Comparison of ENCODE assay signal across 8 mouse cellular contexts in genomic region chr7:128417226-128417929, GRCm38 (mm10). TPM values are rescaled to one million over a fixed set of nuclear protein-coding genes. Genes with fewer than 3 reads are reported as not detected.
A peak's percentile ranks its signal among the peaks of the same experiment; 100 is the strongest.
DNase-seq lines count a peak whose midpoint lies in the region; ATAC-seq and TF ChIP-seq lines count a peak whose summit lies in the region.

No protein-coding gene starts in this region.

- H3K4me1 ChIP-seq in thymus, adult 2 months (replicated peaks; ENCODE audit: control insufficient read depth, insufficient read depth, low read length) = peaks cover 39% of the 10 kb centered on the region
- H3K4me1 ChIP-seq in hindbrain, embryonic 14.5 days (replicated peaks; ENCODE audit: control insufficient read depth, insufficient read depth, low read length) = 0 out of 2 replicates have a peak, but pooled peaks cover 5% of the 10 kb centered on the region

- DNase-seq in embryo, embryonic 10 days (ENCODE audit: low spot score) = peak; percentile 21
- no peak for DNase-seq in embryo, embryonic 11 days
- DNase-seq in thymus, adult 2 months = peak; percentile 32
- DNase-seq in thymus, postnatal 10 days (ENCODE audit: low spot score in 2 of 2) = no peak
- DNase-seq in hindbrain, embryonic 14.5 days (ENCODE audit: low spot score) = peak; percentile 27
- no peak for DNase-seq in urinary bladder, postnatal 4 days (ENCODE audit: low spot score in 2 of 2)
- no peak for DNase-seq in frontal cortex, adult 2 months (ENCODE audit: extremely low spot score in 1 of 2, low spot score in 1 of 2)

- H3K4me3 ChIP-seq in thymus, adult 2 months (ENCODE audit: control insufficient read depth, insufficient read depth, low read length) = peak overlapping the region; percentile 75
- H3K4me3 ChIP-seq in hindbrain, embryonic 14.5 days (replicated peaks; ENCODE audit: low read length) = peak overlapping the region; percentile 58

- no peaks in the 10 kb centered on the region for H3K36me3 ChIP-seq in thymus, adult 2 months (ENCODE audit: control insufficient read depth, insufficient read depth, low read length)
- no peaks in the 10 kb centered on the region for H3K36me3 ChIP-seq in hindbrain, embryonic 14.5 days (replicated peaks; ENCODE audit: control insufficient read depth, insufficient read depth)

- WGBS in thymus, adult 2 months = 1% methylated on average over 32 of the region's 32 CpGs
- 3% methylated on average over 32 of the region's 32 CpGs for WGBS in hindbrain, embryonic 14.5 days

- no peak for TF ChIP-seq CTCF in thymus, adult 2 months (IDR thresholded peaks at IDR 0.05; ENCODE audit: borderline replicate concordance, control insufficient read depth, extremely low read depth, insufficient read depth, low read length, poor library complexity)

- no peak overlapping the region for H3K27ac ChIP-seq in thymus, adult 2 months (ENCODE audit: control insufficient read depth, insufficient read depth, low read length)
- no peak overlapping the region for H3K27ac ChIP-seq in hindbrain, embryonic 14.5 days

- no peak for TF ChIP-seq POLR2A in thymus, adult 2 months (IDR thresholded peaks at IDR 0.05; ENCODE audit: control insufficient read depth, extremely low read depth, insufficient read depth, low read length, poor library complexity)

- H3K4me2 ChIP-seq in hindbrain, embryonic 14.5 days (replicated peaks) = peak overlapping the region; percentile 96

- 0 out of 2 replicates have a peak, but pooled peaks have one; percentile 6 for ATAC-seq in hindbrain, embryonic 14.5 days (ENCODE audit: low FRiP score)
- peak; percentile 43 for ATAC-seq in megakaryocyte, adult 5-6 weeks (ENCODE audit: poor library complexity, severe bottlenecking)

- no peaks in the 10 kb centered on the region for H3K27me3 ChIP-seq in thymus, adult 2 months (ENCODE audit: control insufficient read depth, insufficient read depth, low read length)
- H3K27me3 ChIP-seq in hindbrain, embryonic 14.5 days (ENCODE audit: control insufficient read depth, insufficient read depth, low read length) = peaks cover 46% of the 10 kb centered on the region

- H3K9me3 ChIP-seq in hindbrain, embryonic 14.5 days (ENCODE audit: control insufficient read depth, low read length) = no peaks in the 10 kb centered on the region

- H3K9ac ChIP-seq in hindbrain, embryonic 14.5 days = peak overlapping the region; percentile 67

RNA-seq across cellular contexts. Expression of gene Rgs10, which starts 1.2 kb away (rescaled TPM):
- 62.5 and 71.8 TPM in 2 replicates for polyA plus RNA-seq in thymus, adult 2 months (2012; rRNA removed)
- 56.7 and 56.9 TPM in 2 replicates for polyA plus RNA-seq in hindbrain, embryonic 14.5 days (2014; fragmentation: Nextera tagmentation; extraction: Ambion mirVana)
- 155 and 159 TPM in 2 replicates for total RNA-seq in megakaryocyte, adult 5-6 weeks (2015)
- total RNA-seq in megakaryocyte, adult 5-6 weeks (2017) = 158 and 165 TPM in 2 replicates
- polyA plus RNA-seq in frontal cortex, adult 2 months (2012; rRNA removed) = 64.0 and 67.7 TPM in 2 replicates

RNA-seq across cellular contexts. Expression of gene Tial1, which starts 44.1 kb away (rescaled TPM):
- polyA plus RNA-seq in thymus, adult 2 months (2012; rRNA removed) = 43.8 and 54.6 TPM in 2 replicates
- polyA plus RNA-seq in hindbrain, embryonic 14.5 days (2014; fragmentation: Nextera tagmentation; extraction: Ambion mirVana) = 33.7 and 37.1 TPM in 2 replicates
- total RNA-seq in megakaryocyte, adult 5-6 weeks (2015) = 166 and 174 TPM in 2 replicates
- 48.4 and 59.1 TPM in 2 replicates for total RNA-seq in megakaryocyte, adult 5-6 weeks (2017)
- polyA plus RNA-seq in frontal cortex, adult 2 months (2012; rRNA removed) = 137 and 147 TPM in 2 replicates

Comparison
In these comparisons a context has a peak if more than half of its experiments do, and no peak if none do; other contexts are left out.
1. DNase-seq: peak in embryo, embryonic 10 days (single experiment), thymus, adult 2 months (single experiment) and hindbrain, embryonic 14.5 days (single experiment); none in embryo, embryonic 11 days (single experiment), thymus, postnatal 10 days (0 of 2), urinary bladder, postnatal 4 days (0 of 2) and frontal cortex, adult 2 months (0 of 2).